Mouse (Mus musculus) liver, embryonic 16.5 days (tissue): Measurements from ENCODE around the gene Npr1. TPM values are rescaled to one million over a fixed set of nuclear protein-coding genes. Genes with fewer than 3 reads are reported as not detected.

Experiments
- ATAC-seq: fragments of 200-750 bp; cut with Nextera tagmentation; 2 replicates; pipeline ENCODE4 v1.8.0; 2017; ENCODE audit warnings: low read depth, mild to moderate bottlenecking, moderate number of reproducible peaks, moderate library complexity
- H3K27ac ChIP-seq: fragments of 300-500 bp; sonication (generic); 2 replicates; pipeline ENCODE4 v1.5.1; 2014; ENCODE audit warnings: mild to moderate bottlenecking, low read length
- H3K27me3 ChIP-seq: fragments of 300-500 bp; sonication (generic); 2 replicates; pipeline ENCODE4 v1.6.1; 2014; ENCODE audit warnings: low read depth, low read length, mixed read lengths; ENCODE audit not compliant: control insufficient read depth, insufficient read depth
- H3K36me3 ChIP-seq: fragments of 300-500 bp; sonication (generic); 2 replicates; pipeline ENCODE4 v1.6.1; 2014; ENCODE audit warnings: mild to moderate bottlenecking; ENCODE audit not compliant: control insufficient read depth, insufficient read depth
- H3K4me1 ChIP-seq: fragments of 300-500 bp; sonication (generic); 2 replicates; pipeline ENCODE4 v1.6.1; 2014; ENCODE audit warnings: low read depth, low read length, mixed read lengths; ENCODE audit not compliant: control insufficient read depth
- H3K4me2 ChIP-seq: fragments of 300-500 bp; sonication (generic); 2 replicates; pipeline ENCODE4 v1.6.1; 2014; ENCODE audit warnings: low read depth, low read length, mixed read lengths
- H3K4me3 ChIP-seq: fragments of 300-500 bp; sonication (generic); 2 replicates; pipeline ENCODE4 v1.5.1; 2014; ENCODE audit warnings: low read depth, mild to moderate bottlenecking, low read length
- H3K9ac ChIP-seq: fragments of 300-500 bp; sonication (generic); 2 replicates; pipeline ENCODE4 v1.6.1; 2014; ENCODE audit warnings: low read depth, low read length
- H3K9me3 ChIP-seq: fragments of 300-500 bp; sonication (generic); replicated peaks from 2 replicates; pipeline ENCODE4 v1.6.1; 2016; ENCODE audit warnings: low read length; ENCODE audit not compliant: control insufficient read depth
- WGBS: fragments of 180-500 bp; shearing (Covaris S2); extraction: QIAGEN DNeasy Blood & Tissue Kit; methylation state at CpG from one replicate; pipeline ENCODE4 v1.1.7; 2014; ENCODE audit not compliant: insufficient replicate concordance; 5-methylcytosine and 5-hydroxymethylcytosine counted together
- polyA plus RNA-seq: library from polyadenylated mRNA; unstranded; fragments of >200 nt; fragmentation: Nextera tagmentation; extraction: Ambion mirVana; gene quantifications from 2 replicates; pipeline ENCODE4 v1.2.1, GENCODE M21; 2015

The Npr1 gene
- polyA plus RNA-seq, 1 experiment from 2014 or later = 4.3 TPM

DNA sequence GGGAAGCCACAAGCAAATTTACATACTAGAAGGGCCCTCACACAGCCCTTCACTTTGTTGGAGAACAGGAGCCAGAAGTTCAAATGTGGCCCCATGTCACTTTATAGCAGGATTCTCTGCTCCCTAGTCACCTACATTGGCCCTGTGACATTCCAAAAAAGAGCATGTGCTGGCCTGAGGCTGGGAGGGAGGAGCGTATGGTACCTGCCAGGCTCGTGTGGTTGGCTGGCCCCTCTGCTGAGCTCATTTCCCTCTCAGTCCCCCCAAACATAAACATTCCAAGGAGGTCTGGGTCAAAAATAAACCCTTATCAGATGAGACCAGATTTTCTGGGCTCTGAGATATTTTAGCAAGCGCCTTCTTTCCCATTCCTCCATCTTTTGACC is 52.7 kb downstream of the Npr1 start:
- no peak overlapping the region for H3K27ac ChIP-seq
- peaks cover 4% of the 10 kb centered on the region for H3K36me3 ChIP-seq
- ATAC-seq = no peak
- H3K4me1 ChIP-seq = no peaks in the 10 kb centered on the region
- no peaks in the 10 kb centered on the region for H3K9me3 ChIP-seq
- no peaks in the 10 kb centered on the region for H3K27me3 ChIP-seq
- 65% methylated on average over 3 of the region's 3 CpGs for WGBS
- no peak overlapping the region for H3K4me3 ChIP-seq
- H3K4me2 ChIP-seq = no peak overlapping the region
- H3K9ac ChIP-seq = no peak overlapping the region

DNA sequence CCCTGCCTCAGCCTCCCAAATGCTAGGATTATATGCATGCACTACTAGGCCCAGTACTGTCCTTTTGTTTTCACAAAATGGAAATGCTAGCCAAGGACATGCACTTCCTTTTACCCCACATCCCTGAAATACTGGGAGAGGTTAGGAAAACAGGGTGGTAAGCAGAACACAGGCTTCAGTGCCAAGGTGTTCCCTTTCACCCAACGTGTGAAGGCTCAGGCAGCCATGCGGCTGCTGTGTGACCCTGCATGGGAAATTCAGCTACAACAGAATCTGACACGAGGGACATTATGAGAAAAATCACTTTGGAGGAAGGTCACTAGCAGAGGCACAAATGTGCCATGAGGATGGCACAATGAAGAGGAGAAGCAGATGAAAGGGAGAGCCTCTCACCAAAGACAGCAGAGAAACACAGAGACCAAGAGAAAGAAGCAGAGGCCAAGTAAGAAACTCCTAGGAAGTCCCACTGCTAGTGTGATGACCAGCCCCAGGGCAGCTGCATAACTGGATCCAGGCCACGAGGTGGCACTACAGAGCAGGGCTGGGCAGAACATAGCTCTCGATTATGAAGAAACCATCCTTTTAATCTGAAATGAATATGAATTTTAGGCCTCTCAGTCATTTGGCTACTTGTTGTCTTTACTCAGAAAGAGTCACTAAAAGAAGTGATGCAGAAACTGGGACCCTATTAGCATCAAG is 53.2 kb downstream of the Npr1 start:
- H3K36me3 ChIP-seq = peaks cover 7% of the 10 kb centered on the region
- WGBS = 41% methylated on average over 5 of the region's 5 CpGs
- H3K9ac ChIP-seq = no peak overlapping the region
- no peaks in the 10 kb centered on the region for H3K27me3 ChIP-seq
- H3K4me2 ChIP-seq = no peak overlapping the region
- H3K4me1 ChIP-seq = no peaks in the 10 kb centered on the region
- 0 out of 2 replicates have a peak, but pooled peaks have one; percentile 45 for ATAC-seq
- no peak overlapping the region for H3K27ac ChIP-seq
- H3K9me3 ChIP-seq = no peaks in the 10 kb centered on the region
- no peak overlapping the region for H3K4me3 ChIP-seq

DNA sequence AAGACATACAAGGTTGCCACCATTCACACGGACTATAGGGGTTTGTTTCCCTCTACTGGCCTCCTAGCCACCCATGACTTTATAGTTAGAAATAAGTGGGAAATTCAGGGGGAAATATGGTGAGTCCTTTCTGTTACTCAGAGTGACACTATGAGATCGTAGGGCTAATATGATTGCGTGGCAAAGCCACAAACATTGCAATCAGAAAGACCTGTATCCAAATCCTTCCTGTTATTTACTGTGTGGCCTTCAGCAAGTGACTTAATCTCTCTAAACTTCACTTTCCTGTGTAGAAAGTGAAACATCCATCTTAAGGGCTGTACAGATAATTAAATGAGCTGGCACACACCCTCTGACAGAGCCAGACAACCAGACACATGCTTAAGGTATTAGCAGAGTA is 56.9 kb downstream of the Npr1 start:
- Histone ChIP-seq H3K27ac (no peak overlapping the region), H3K36me3 (peaks cover 20% of the 10 kb centered on the region), H3K27me3 (no peaks in the 10 kb centered on the region), H3K4me3 (no peak overlapping the region), H3K4me2 (no peak overlapping the region), H3K9ac (no peak overlapping the region), H3K4me1 (no peaks in the 10 kb centered on the region), H3K9me3 (no peaks in the 10 kb centered on the region)
- no peak for ATAC-seq
- 43% methylated on average over 3 of the region's 3 CpGs for WGBS

DNA sequence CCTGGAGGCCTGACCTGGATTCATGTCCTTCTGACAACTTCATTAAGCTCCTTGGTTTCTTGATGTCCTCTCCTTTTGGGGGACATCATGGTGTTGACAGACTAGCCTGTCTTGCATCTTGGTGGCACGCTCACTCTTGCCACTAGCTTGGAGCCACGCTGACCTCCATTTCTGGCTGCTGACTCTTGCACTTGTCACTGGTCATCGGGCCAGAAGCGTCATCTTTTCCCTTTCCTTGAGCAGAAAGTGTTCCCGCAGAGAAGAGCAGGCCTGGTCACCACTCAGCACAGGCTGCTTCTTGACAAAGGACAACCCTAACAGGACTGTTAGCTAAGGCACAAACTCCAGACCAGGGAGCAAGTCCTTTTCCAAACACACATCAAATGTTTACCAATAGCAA is 59.3 kb downstream of the Npr1 start:
- no peak overlapping the region for H3K9ac ChIP-seq
- peaks cover 33% of the 10 kb centered on the region for H3K36me3 ChIP-seq
- H3K27ac ChIP-seq = no peak overlapping the region
- no peak overlapping the region for H3K4me3 ChIP-seq
- no peak for ATAC-seq
- H3K27me3 ChIP-seq = no peaks in the 10 kb centered on the region
- H3K4me2 ChIP-seq = no peak overlapping the region
- H3K9me3 ChIP-seq = no peaks in the 10 kb centered on the region
- no peaks in the 10 kb centered on the region for H3K4me1 ChIP-seq
- 86% methylated on average over 5 of the region's 5 CpGs for WGBS

DNA sequence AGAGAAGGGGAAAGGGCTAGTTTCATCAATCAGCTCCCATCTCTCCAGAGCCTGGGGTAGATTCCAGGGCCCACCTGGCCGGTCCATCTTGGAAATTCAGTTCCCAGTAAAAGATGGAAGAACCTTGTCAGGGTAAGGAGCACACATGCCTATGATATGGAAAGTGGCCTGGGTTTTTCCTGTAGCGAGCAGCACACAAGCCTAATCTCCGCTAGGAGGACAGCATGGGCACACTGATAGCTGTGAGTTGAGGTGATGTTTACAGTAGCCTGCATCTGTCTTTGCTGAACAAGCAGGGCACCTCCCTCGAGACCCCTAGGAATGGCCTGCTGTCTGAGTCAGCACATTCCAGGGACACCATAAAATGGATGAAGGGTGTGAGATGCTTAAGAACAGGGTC is 61.1 kb downstream of the Npr1 start:
- no peak overlapping the region for H3K9ac ChIP-seq
- WGBS = 67% methylated on average over 4 of the region's 4 CpGs
- no peak overlapping the region for H3K4me3 ChIP-seq
- no peak overlapping the region for H3K27ac ChIP-seq
- no peaks in the 10 kb centered on the region for H3K4me1 ChIP-seq
- H3K36me3 ChIP-seq = peaks cover 46% of the 10 kb centered on the region
- H3K9me3 ChIP-seq = no peaks in the 10 kb centered on the region
- ATAC-seq = no peak
- H3K4me2 ChIP-seq = no peak overlapping the region
- no peaks in the 10 kb centered on the region for H3K27me3 ChIP-seq

DNA sequence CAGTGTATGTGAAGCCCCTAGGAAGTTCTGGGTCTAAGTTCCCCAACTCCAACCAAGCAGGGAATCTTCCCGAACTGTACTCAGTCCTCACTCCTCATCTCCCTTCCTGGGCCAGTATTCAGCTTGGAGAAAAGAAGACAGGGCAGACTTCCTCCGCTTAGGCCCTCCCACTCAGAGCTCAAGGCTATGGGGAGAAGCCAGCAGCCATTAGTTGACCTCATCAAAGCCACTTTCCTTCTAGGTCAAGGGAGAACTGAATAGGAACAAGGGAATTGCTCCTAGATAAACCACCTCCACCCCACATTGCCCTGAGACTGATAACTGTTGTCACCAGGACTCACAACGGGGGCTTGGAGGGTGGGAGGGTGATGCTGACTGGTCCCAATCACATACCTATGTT is 61.5 kb downstream of the Npr1 start:
- H3K4me1 ChIP-seq = no peaks in the 10 kb centered on the region
- ATAC-seq = no peak
- H3K4me3 ChIP-seq = no peak overlapping the region
- H3K9me3 ChIP-seq = no peaks in the 10 kb centered on the region
- H3K27me3 ChIP-seq = no peaks in the 10 kb centered on the region
- H3K9ac ChIP-seq = no peak overlapping the region
- H3K36me3 ChIP-seq = peaks cover 46% of the 10 kb centered on the region
- H3K27ac ChIP-seq = no peak overlapping the region
- 74% methylated on average over 3 of the region's 3 CpGs for WGBS
- H3K4me2 ChIP-seq = no peak overlapping the region

DNA sequence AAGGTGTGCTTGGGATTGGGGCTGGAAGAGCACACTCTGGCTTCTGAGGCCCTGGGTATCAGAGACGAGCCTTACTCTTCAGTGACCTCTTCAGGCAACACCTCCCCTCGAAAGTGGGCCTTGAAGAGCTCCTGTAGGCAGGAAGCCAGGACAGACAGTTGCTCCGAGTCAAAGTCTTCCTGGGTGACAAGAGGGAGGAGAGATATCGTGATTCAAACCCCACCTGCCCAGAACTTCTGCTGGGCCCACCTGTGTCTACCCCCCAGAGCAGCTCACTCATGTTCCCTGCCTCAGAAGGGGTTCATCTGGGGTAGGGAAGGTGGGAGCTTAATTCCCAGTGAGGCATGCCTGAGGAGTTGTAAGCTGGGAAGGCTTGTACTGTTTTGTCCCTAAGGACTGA is 64.7 kb downstream of the Npr1 start:
- H3K4me2 ChIP-seq = no peak overlapping the region
- no peak overlapping the region for H3K27ac ChIP-seq
- H3K36me3 ChIP-seq = peaks cover 38% of the 10 kb centered on the region
- no peak overlapping the region for H3K9ac ChIP-seq
- no peaks in the 10 kb centered on the region for H3K4me1 ChIP-seq
- no peak for ATAC-seq
- no peak overlapping the region for H3K4me3 ChIP-seq
- WGBS = 65% methylated on average over 4 of the region's 4 CpGs
- no peaks in the 10 kb centered on the region for H3K27me3 ChIP-seq
- no peaks in the 10 kb centered on the region for H3K9me3 ChIP-seq

Other genes starting within 250 kb of the Npr1 start
- 35.7 and 37.7 TPM in 2 replicates for gene Jtb, start 234.3 kb downstream of the Npr1 start, polyA plus RNA-seq
- 0.35 and 0.41 TPM in 2 replicates for gene Creb3l4, start 222.4 kb downstream of the Npr1 start, polyA plus RNA-seq
- 30.0 and 33.5 TPM in 2 replicates for gene Slc39a1, start 217.7 kb downstream of the Npr1 start, polyA plus RNA-seq
- gene Crtc2, start 211.7 kb downstream of the Npr1 start, polyA plus RNA-seq = 5.2 and 6.9 TPM in 2 replicates
- gene Dennd4b, start 200.7 kb downstream of the Npr1 start, polyA plus RNA-seq = 2.3 and 2.8 TPM in 2 replicates
- 3.2 and 3.9 TPM in 2 replicates for gene Gatad2b, start 172.7 kb downstream of the Npr1 start, polyA plus RNA-seq
- gene Slc27a3, start 75.9 kb downstream of the Npr1 start, polyA plus RNA-seq = 1.1 and 1.5 TPM in 2 replicates
- 6.7 and 7.2 TPM in 2 replicates for gene Ints3, start 32.2 kb downstream of the Npr1 start, polyA plus RNA-seq
- gene Ilf2, start 10.3 kb upstream of the Npr1 start, polyA plus RNA-seq = 44.8 and 48.7 TPM in 2 replicates
- 17.8 and 18.2 TPM in 2 replicates for gene Snapin, start 25.2 kb upstream of the Npr1 start, polyA plus RNA-seq
- gene Chtop, start 43.6 kb upstream of the Npr1 start, polyA plus RNA-seq = 38.8 and 41.2 TPM in 2 replicates
- 26.5 and 33.8 TPM in 2 replicates for gene S100a1, start 48.5 kb upstream of the Npr1 start, polyA plus RNA-seq
- gene S100a13, start 48.6 kb upstream of the Npr1 start, polyA plus RNA-seq = 18.9 and 19.6 TPM in 2 replicates
- gene S100a14, start 61.0 kb upstream of the Npr1 start, polyA plus RNA-seq = 0.09 TPM in 1 of 2 replicates, not detected in the other
- gene S100a16, start 71.4 kb upstream of the Npr1 start, polyA plus RNA-seq = 31.5 and 34.8 TPM in 2 replicates
- gene S100a3, start 94.7 kb upstream of the Npr1 start, polyA plus RNA-seq = not detected in 2 replicates
- not detected in 2 replicates for gene S100a2, start 124.4 kb upstream of the Npr1 start, polyA plus RNA-seq
- gene Gm42674, start 136.0 kb upstream of the Npr1 start, polyA plus RNA-seq = not detected in 2 replicates
- gene S100a4, start 137.9 kb upstream of the Npr1 start, polyA plus RNA-seq = 2.2 and 2.5 TPM in 2 replicates
- not detected in 2 replicates for gene S100a5, start 142.7 kb upstream of the Npr1 start, polyA plus RNA-seq
- 18.6 and 18.7 TPM in 2 replicates for gene S100a6, start 147.0 kb upstream of the Npr1 start, polyA plus RNA-seq
- gene S100a7a, start 188.2 kb upstream of the Npr1 start, polyA plus RNA-seq = 0.06 TPM in 1 of 2 replicates, not detected in the other
- gene S100a8, start 203.1 kb upstream of the Npr1 start, polyA plus RNA-seq = 2,698 and 2,791 TPM in 2 replicates
- gene S100a9, start 229.9 kb upstream of the Npr1 start, polyA plus RNA-seq = 1,737 and 1,805 TPM in 2 replicates